Mouse (Mus musculus) embryonic facial prominence, embryonic 11.5 days (tissue): ENCODE data around the gene Auh. TPM values are rescaled to one million over a fixed set of nuclear protein-coding genes. Genes with fewer than 3 reads are reported as not detected.
A peak's percentile ranks its signal among the peaks of the same experiment; 100 is the strongest.

Source experiments
- ATAC-seq: fragments of 200-750 bp; cut with Nextera tagmentation; replicated peaks from 2 replicates; pipeline ENCODE4 v1.8.0; 2017; ENCODE audit warnings: low read depth; ENCODE audit not compliant: insufficient number of reproducible peaks, low FRiP score, low TSS enrichment
- DNase-seq: peaks from one replicate; pipeline ENCODE4 v3.0.0-alpha.2; 2015; ENCODE audit warnings: low spot score
- H3K27ac ChIP-seq: fragments of 300-500 bp; sonication (generic); replicated peaks from 2 replicates; pipeline ENCODE4 v1.5.1; 2014; ENCODE audit warnings: mild to moderate bottlenecking, low read depth, low read length, control low read depth
- H3K27me3 ChIP-seq: fragments of 300-500 bp; sonication (generic); 2 replicates; pipeline ENCODE4 v1.6.1; 2014; ENCODE audit warnings: mild to moderate bottlenecking, low read length, moderate library complexity, mixed read lengths; ENCODE audit not compliant: control insufficient read depth, insufficient read depth
- H3K36me3 ChIP-seq: fragments of 300-500 bp; sonication (generic); replicated peaks from 2 replicates; pipeline ENCODE4 v1.6.1; 2014; ENCODE audit warnings: low read depth, mild to moderate bottlenecking, low read length, moderate library complexity, mixed read lengths; ENCODE audit not compliant: control insufficient read depth, insufficient read depth
- H3K4me1 ChIP-seq: fragments of 300-500 bp; sonication (generic); 2 replicates; pipeline ENCODE4 v1.6.1; 2014; ENCODE audit warnings: low read length, mixed read lengths; ENCODE audit not compliant: control insufficient read depth, insufficient read depth
- H3K4me2 ChIP-seq: fragments of 300-500 bp; sonication (generic); 2 replicates; pipeline ENCODE4 v1.6.1; 2014; ENCODE audit warnings: low read depth, mild to moderate bottlenecking, control low read depth, low read length, moderate library complexity
- H3K4me3 ChIP-seq: fragments of 300-500 bp; sonication (generic); 2 replicates; pipeline ENCODE4 v1.5.1; 2014; ENCODE audit warnings: low read depth, low read length, control low read depth
- H3K9ac ChIP-seq: fragments of 300-500 bp; sonication (generic); replicated peaks from 2 replicates; pipeline ENCODE4 v1.6.1; 2014; ENCODE audit warnings: mild to moderate bottlenecking, control low read depth, low read length
- H3K9me3 ChIP-seq: fragments of 300-500 bp; sonication (generic); replicated peaks from 2 replicates; pipeline ENCODE4 v1.6.1; 2016; ENCODE audit warnings: mild to moderate bottlenecking, low read length, inconsistent platforms, mixed read lengths; ENCODE audit not compliant: control insufficient read depth
- WGBS: fragments of 180-500 bp; shearing (Covaris S2); extraction: QIAGEN DNeasy Blood & Tissue Kit; methylation state at CpG from one replicate; pipeline ENCODE4 v1.1.7; 2014; 5-methylcytosine and 5-hydroxymethylcytosine counted together
- polyA plus RNA-seq: library from polyadenylated mRNA; unstranded; fragments of >200 nt; fragmentation: Nextera tagmentation; extraction: Ambion mirVana; gene quantifications from 2 replicates; pipeline ENCODE4 v1.2.1, GENCODE M21; 2014

The Auh gene
- polyA plus RNA-seq, 1 experiment from 2014 or later = 33.1 TPM

DNA sequence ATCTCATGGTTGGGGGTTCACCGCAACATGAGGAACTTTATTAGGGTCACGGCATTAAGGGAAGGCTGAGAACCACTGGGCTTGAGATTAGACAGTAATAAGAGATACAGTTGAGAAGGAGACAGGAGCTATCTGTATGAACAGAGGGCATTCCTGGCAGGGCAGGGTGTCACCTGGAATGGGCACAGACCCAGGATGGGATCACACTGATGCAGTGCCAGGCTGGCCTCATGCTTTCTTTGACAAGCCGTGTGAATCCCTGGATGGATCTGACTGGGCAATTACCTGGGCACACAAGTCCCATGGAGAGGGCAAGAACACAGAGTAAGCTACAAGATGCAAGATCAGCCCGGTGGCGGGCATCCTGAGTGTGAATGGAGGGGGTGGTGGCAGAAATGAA, 71.7 kb downstream of the Auh start:
- Histone ChIP-seq H3K4me3 (no peak overlapping the region), H3K9ac (no peak overlapping the region), H3K4me2 (no peak overlapping the region), H3K27ac (no peak overlapping the region), H3K27me3 (no peaks in the 10 kb centered on the region), H3K4me1 (no peaks in the 10 kb centered on the region), H3K36me3 (no peaks in the 10 kb centered on the region), H3K9me3 (no peaks in the 10 kb centered on the region)
- WGBS = 90% methylated on average over 5 of the region's 5 CpGs
- DNase-seq (no peak), ATAC-seq (no peak)

DNA sequence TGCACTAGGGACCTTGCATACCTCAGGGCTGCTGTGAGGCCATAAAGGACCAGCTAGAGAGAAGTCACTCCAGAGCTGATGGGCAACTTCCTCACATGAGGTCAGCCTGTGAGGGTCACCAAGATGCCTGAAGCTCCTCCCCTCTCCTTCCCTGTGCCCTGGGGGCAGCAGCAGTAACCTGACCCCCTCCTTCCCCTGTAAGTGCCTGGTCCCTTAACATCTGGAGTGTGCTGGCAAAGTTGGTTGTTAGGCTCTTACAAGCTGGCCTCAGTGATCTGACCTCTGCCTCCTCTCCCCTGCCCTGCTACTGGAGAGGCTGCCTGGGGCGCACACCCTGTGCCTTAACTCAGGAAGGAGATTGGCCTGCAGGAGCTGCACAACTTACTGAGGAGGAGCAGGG, 75.9 kb downstream of the Auh start:
- 18% methylated on average over 1 of the region's 1 CpGs for WGBS
- H3K27ac ChIP-seq = no peak overlapping the region

DNA sequence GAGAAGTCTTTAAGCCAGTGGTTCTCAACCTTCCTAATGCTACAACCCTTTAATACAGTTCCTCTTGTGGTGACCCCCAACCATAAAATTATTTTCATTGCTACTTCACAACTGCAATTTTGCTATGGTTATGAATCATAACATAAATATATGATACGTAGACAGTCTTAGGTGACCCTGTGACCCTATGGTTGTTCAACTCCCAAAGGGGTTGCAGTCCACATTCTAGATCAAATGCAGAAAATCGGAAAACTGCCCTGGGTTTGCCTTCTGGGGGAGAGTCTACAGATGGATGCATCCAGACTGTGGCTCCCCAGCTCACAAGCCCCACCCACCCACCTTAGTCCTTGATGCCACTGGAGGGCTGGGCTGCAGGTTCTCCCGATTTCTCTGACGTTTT, 77.6 kb downstream of the Auh start:
- H3K4me2 ChIP-seq = no peak overlapping the region
- no peaks in the 10 kb centered on the region for H3K27me3 ChIP-seq
- no peak overlapping the region for H3K27ac ChIP-seq
- DNase-seq (no peak), ATAC-seq (no peak)
- no peaks in the 10 kb centered on the region for H3K9me3 ChIP-seq
- H3K9ac ChIP-seq = no peak overlapping the region
- no peak overlapping the region for H3K4me3 ChIP-seq
- WGBS = 80% methylated on average over 4 of the region's 4 CpGs
- no peaks in the 10 kb centered on the region for H3K36me3 ChIP-seq
- H3K4me1 ChIP-seq = no peaks in the 10 kb centered on the region; the same call in 1 of the 2 replicates

More for the DNA sequence above, 75.9 kb downstream of the Auh start:
- Histone ChIP-seq H3K27me3 (no peaks in the 10 kb centered on the region), H3K36me3 (no peaks in the 10 kb centered on the region), H3K9ac (0 out of 2 replicates have a peak overlapping the region, but pooled peaks have one; percentile 18), H3K4me2 (no peak overlapping the region), H3K9me3 (no peaks in the 10 kb centered on the region), H3K4me3 (no peak overlapping the region), H3K4me1 (no peaks in the 10 kb centered on the region; the same call in 1 of the 2 replicates)
- DNase-seq (peak; percentile 11), ATAC-seq (no peak)

DNA sequence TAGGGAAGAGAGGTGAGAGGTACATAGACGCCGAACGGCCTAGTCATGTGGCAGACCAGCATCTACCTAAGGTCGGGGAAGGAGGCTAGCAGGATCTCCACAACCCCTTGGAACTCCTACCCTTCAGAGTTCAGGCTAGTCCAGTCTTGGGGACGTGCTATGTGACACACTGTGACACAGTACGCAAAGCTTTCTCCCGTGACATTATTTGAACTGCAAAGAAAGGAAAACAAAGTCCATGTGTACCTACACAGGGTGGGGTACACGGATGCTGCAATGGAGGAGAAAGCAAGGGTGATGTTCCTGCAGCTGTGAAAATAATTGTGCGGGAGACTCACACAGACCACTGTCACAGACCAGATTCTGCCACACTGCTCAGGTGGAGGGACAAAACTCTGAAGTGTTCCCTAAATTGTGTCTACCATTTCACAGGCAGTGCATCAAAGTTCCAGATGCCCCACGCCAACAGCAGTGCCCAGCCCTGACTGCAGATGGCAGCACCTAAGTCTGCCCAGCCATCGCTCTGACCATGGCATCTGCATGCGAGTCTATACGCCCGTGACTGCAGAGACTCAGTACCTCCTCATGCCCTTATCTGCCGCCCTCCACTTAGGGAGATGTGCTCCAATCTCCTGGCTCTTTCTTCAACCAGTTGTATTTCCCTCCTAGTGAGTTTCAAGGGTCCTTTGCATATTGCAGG, 79.3 kb downstream of the Auh start:
- H3K27me3 ChIP-seq = no peaks in the 10 kb centered on the region
- ATAC-seq (no peak), DNase-seq (no peak)
- H3K4me3 ChIP-seq = no peak overlapping the region
- H3K4me1 ChIP-seq = no peaks in the 10 kb centered on the region; the same call in 1 of the 2 replicates
- H3K36me3 ChIP-seq = no peaks in the 10 kb centered on the region
- H3K4me2 ChIP-seq = no peak overlapping the region
- H3K9me3 ChIP-seq = no peaks in the 10 kb centered on the region
- no peak overlapping the region for H3K9ac ChIP-seq
- H3K27ac ChIP-seq = no peak overlapping the region
- WGBS = 80% methylated on average over 15 of the region's 15 CpGs

DNA sequence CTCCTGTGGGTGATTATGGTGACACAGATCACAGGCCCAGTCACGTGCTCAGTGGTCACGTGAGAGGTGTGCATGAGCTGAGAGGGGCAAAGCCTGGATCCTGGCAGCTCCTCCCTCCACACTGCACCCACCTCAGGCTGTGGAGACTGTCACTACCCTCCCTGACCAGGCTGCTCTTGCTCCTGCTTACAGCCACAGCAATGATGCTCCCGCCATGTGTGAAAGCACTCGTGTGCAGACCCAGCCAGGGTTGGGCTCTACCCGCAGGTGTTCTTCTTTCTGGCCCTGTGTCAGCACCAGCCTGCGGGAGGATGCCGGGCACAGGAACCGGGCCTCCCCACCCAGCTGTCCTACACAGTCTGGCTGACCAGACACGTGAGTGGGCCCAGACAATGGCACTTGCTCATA, 80.1 kb downstream of the Auh start:
- DNase-seq = no peak
- no peaks in the 10 kb centered on the region for H3K9me3 ChIP-seq
- no peaks in the 10 kb centered on the region for H3K27me3 ChIP-seq
- H3K4me2 ChIP-seq = no peak overlapping the region
- no peak overlapping the region for H3K9ac ChIP-seq
- no peak overlapping the region for H3K4me3 ChIP-seq
- ATAC-seq = no peak
- H3K36me3 ChIP-seq = no peaks in the 10 kb centered on the region
- no peak overlapping the region for H3K27ac ChIP-seq
- H3K4me1 ChIP-seq = no peaks in the 10 kb centered on the region; the same call in 1 of the 2 replicates
- 85% methylated on average over 9 of the region's 9 CpGs for WGBS

DNA sequence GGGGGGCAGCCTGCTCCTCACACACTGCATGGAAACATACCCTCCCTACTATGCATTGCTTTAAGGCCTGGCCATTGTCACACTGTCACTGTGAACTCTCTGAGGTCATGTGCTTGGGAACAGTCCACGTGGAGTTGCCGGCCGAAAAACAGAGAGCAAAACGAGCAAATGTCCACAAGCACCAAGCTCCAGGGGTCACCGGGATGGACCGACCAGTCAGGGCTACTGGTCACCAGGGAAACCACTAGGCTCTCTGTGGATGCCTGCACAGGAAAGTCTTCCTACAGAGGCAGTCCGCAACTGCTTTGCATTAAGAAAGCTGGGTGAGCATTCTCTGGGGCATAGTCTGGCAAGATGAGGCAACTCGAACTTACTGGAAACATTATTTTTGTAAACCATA, 82.0 kb downstream of the Auh start:
- H3K4me1 ChIP-seq = no peaks in the 10 kb centered on the region; the same call in 1 of the 2 replicates
- no peak overlapping the region for H3K4me2 ChIP-seq
- no peak overlapping the region for H3K4me3 ChIP-seq
- H3K9me3 ChIP-seq = no peaks in the 10 kb centered on the region
- H3K9ac ChIP-seq = no peak overlapping the region; the same call in 1 of the 2 replicates
- H3K36me3 ChIP-seq = no peaks in the 10 kb centered on the region
- no peaks in the 10 kb centered on the region for H3K27me3 ChIP-seq
- ATAC-seq (no peak), DNase-seq (no peak)
- no peak overlapping the region for H3K27ac ChIP-seq
- 65% methylated on average over 8 of the region's 8 CpGs for WGBS

DNA sequence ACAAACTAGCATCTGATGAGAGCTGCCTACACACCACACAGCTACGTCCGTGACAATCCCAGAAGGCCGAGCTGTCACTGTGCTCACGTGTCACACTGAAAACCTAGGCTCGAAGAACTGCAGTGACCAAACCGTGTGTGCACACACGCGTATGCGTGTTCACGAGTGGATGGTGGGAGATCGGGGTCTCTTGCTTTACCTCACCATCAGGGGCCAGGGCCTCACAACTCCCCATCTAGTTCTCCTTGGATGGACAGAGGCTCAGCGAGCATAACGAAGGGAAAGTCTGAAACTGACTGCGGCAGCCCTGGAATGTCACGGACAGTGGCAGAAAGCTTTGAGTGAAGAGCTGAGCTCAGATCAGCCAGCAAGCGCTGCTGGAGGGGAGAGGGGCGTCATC, 82.4 kb downstream of the Auh start:
- Histone ChIP-seq H3K9me3 (no peaks in the 10 kb centered on the region), H3K27me3 (no peaks in the 10 kb centered on the region), H3K9ac (no peak overlapping the region), H3K36me3 (no peaks in the 10 kb centered on the region), H3K27ac (no peak overlapping the region), H3K4me2 (no peak overlapping the region), H3K4me1 (no peaks in the 10 kb centered on the region; the same call in 1 of the 2 replicates), H3K4me3 (no peak overlapping the region)
- WGBS = 85% methylated on average over 17 of the region's 17 CpGs
- DNase-seq (no peak), ATAC-seq (no peak)

DNA sequence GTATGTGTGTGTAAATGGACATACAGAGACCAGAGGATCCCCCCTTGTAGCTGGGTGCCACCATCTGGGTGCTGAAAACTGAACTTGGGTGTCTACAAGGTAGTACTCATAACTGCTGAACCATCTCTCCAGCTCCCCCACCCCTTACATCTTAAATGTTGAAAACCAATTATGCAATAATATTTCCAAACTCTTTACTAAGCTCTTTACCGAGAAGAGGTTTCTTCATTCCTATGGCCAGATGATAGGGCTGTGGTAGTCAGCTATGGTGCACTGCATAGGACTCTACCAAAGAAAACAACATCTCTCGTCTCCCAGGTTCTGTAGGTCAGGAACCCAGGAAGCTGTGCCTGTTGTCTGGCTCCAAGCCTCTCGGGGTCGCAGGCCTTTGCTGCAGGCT, 83.9 kb downstream of the Auh start:
- Histone ChIP-seq H3K27me3 (no peaks in the 10 kb centered on the region), H3K27ac (no peak overlapping the region)

More for the DNA sequence above, 83.9 kb downstream of the Auh start:
- no peaks in the 10 kb centered on the region for H3K4me1 ChIP-seq
- H3K9ac ChIP-seq = no peak overlapping the region
- H3K9me3 ChIP-seq = no peaks in the 10 kb centered on the region
- ATAC-seq = no peak
- no peaks in the 10 kb centered on the region for H3K36me3 ChIP-seq
- H3K4me3 ChIP-seq = no peak overlapping the region
- no peak for DNase-seq
- H3K4me2 ChIP-seq = no peak overlapping the region
- WGBS = 89% methylated on average over 4 of the region's 4 CpGs
